Mouse (Mus musculus) lung, embryonic 16.5 days (tissue): Measurements from ENCODE around the gene Zbed4. TPM values are rescaled to one million over a fixed set of nuclear protein-coding genes. Genes with fewer than 3 reads are reported as not detected.
"Not testable (repeated sequence)": the region's sequence is repeated elsewhere in the genome, so short reads cannot be mapped to it uniquely, and the experiment has no call there.

Experiments used
- ATAC-seq: fragments of 200-750 bp; cut with Nextera tagmentation; 2 replicates; pipeline ENCODE4 v1.8.0; 2017; ENCODE audit warnings: low read depth, mild to moderate bottlenecking, moderate library complexity
- H3K27ac ChIP-seq: fragments of 300-500 bp; sonication (generic); 2 replicates; pipeline ENCODE4 v1.5.1; 2014; ENCODE audit warnings: mild to moderate bottlenecking, control low read depth, low read length
- H3K27me3 ChIP-seq: fragments of 300-500 bp; sonication (generic); 2 replicates; pipeline ENCODE4 v1.6.1; 2014; ENCODE audit warnings: low read depth, low read length, mixed read lengths; ENCODE audit not compliant: control insufficient read depth, insufficient read depth
- H3K36me3 ChIP-seq: fragments of 300-500 bp; sonication (generic); 2 replicates; pipeline ENCODE4 v1.6.1; 2014; ENCODE audit warnings: low read length; ENCODE audit not compliant: control insufficient read depth, insufficient read depth
- H3K4me1 ChIP-seq: fragments of 300-500 bp; sonication (generic); replicated peaks from 2 replicates; pipeline ENCODE4 v1.6.1; 2014; ENCODE audit warnings: low read length, mixed read lengths; ENCODE audit not compliant: control insufficient read depth, insufficient read depth
- H3K4me2 ChIP-seq: fragments of 300-500 bp; sonication (generic); 2 replicates; pipeline ENCODE4 v1.6.1; 2014; ENCODE audit warnings: low read depth, low read length, control low read depth
- H3K4me3 ChIP-seq: fragments of 300-500 bp; sonication (generic); 2 replicates; pipeline ENCODE4 v1.5.1; 2014; ENCODE audit warnings: mild to moderate bottlenecking, low read length, control low read depth
- H3K9ac ChIP-seq: fragments of 300-500 bp; sonication (generic); 2 replicates; pipeline ENCODE4 v1.6.1; 2014; ENCODE audit warnings: low read length, control low read depth
- H3K9me3 ChIP-seq: fragments of 300-500 bp; sonication (generic); 2 replicates; pipeline ENCODE4 v1.6.1; 2016; ENCODE audit warnings: low read length; ENCODE audit not compliant: control insufficient read depth
- WGBS: fragments of 180-500 bp; shearing (Covaris S2); extraction: QIAGEN DNeasy Blood & Tissue Kit; methylation state at CpG from one replicate; pipeline ENCODE4 v1.1.7; 2014; 5-methylcytosine and 5-hydroxymethylcytosine counted together
- polyA plus RNA-seq: library from polyadenylated mRNA; unstranded; fragments of >200 nt; fragmentation: Nextera tagmentation; extraction: Ambion mirVana; gene quantifications from 2 replicates; pipeline ENCODE4 v1.2.1, GENCODE M21; 2015

Zbed4 gene
- polyA plus RNA-seq, 1 experiment from 2014 or later = 16.2 TPM

DNA sequence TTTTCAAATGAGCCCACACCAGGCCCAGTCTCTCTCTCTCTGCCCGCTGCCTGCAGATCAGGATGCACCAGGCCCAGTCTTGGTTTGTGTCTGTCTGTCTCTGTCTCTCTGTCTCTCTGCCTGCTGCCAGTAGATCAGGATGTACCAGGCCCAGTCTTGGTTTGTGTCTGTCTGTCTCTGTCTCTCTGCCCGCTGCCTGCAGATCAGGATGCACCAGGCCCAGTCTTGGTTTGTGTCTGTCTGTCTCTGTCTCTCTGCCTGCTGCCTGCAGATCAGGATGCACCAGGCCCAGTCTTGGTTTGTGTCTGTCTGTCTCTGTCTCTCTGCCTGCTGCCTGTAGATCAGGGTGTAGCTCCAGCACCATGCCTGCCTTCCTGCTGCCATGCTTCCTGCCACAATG lies 62.4 kb downstream of the Zbed4 start:
- H3K4me2 ChIP-seq, H3K9ac ChIP-seq, ATAC-seq, H3K9me3 ChIP-seq, H3K4me1 ChIP-seq, H3K27ac ChIP-seq, H3K27me3 ChIP-seq, H3K4me3 ChIP-seq: not testable (repeated sequence)
- H3K36me3 ChIP-seq = peaks cover 17% of the 10 kb centered on the region
- 89% methylated on average over 2 of the region's 2 CpGs for WGBS

DNA sequence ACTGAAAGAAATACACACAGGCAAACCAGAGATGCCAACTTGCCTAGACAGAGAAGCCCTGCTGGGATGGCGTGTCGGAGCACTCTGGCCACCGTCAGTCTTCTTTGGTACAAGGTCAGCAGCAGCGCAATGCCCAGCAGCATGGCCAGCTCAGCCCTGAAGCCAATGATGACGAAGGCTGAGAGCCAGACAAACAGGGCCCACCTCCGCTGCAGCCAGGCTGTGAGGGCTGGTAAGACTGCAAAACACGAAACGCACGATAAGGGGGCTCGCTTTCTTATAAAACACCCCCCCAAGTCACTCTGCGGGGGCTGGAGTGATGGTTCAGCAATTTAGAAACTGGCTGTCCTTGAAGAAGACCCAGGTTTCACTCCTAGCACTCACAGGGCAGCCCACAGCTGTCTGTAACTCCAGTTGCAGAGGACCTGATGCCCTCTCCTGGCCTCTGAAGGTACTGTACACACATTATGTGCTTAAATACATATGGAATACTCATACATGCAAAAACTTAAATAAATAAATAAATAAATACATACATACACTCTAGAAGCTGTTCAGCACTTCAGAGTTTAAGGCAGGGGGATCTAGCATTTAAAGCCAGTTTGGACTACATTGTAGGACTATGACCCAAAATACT lies 63.1 kb downstream of the Zbed4 start:
- Histone ChIP-seq H3K9ac (no peak overlapping the region), H3K27me3 (no peaks in the 10 kb centered on the region), H3K4me3 (no peak overlapping the region), H3K9me3 (no peaks in the 10 kb centered on the region), H3K27ac (no peak overlapping the region), H3K4me2 (no peak overlapping the region), H3K36me3 (peaks cover 14% of the 10 kb centered on the region), H3K4me1 (peaks cover 5% of the 10 kb centered on the region)
- no peak for ATAC-seq
- 94% methylated on average over 11 of the region's 11 CpGs for WGBS

DNA sequence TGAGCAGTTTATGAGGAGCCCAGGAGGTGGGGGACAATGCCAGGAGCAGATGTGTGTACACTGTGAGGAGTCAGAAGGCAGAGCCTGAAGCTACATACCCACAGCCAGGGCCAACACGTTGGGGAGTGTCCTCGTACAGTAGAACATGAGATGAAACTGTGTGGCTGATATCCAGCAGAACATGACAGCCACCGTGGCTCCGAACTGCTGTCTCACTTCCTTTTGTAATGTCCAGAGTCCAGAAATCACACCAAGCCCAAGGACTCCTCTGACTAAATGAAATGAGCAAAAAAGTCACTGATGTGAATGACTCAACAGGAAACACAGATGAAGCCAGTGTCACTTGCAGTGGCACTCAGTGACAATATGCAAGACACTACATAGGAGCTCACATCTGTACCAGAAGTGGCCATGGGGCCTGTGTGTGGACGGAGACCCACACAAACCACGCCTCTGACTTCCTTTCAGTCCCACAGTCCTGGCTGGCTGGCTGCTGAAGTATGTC lies 63.8 kb downstream of the Zbed4 start:
- Histone ChIP-seq H3K9ac (no peak overlapping the region), H3K9me3 (no peaks in the 10 kb centered on the region), H3K36me3 (peaks cover 14% of the 10 kb centered on the region), H3K27ac (no peak overlapping the region), H3K4me2 (no peak overlapping the region), H3K4me3 (no peak overlapping the region), H3K27me3 (no peaks in the 10 kb centered on the region), H3K4me1 (peaks cover 6% of the 10 kb centered on the region)
- no peak for ATAC-seq
- 89% methylated on average over 6 of the region's 6 CpGs for WGBS

DNA sequence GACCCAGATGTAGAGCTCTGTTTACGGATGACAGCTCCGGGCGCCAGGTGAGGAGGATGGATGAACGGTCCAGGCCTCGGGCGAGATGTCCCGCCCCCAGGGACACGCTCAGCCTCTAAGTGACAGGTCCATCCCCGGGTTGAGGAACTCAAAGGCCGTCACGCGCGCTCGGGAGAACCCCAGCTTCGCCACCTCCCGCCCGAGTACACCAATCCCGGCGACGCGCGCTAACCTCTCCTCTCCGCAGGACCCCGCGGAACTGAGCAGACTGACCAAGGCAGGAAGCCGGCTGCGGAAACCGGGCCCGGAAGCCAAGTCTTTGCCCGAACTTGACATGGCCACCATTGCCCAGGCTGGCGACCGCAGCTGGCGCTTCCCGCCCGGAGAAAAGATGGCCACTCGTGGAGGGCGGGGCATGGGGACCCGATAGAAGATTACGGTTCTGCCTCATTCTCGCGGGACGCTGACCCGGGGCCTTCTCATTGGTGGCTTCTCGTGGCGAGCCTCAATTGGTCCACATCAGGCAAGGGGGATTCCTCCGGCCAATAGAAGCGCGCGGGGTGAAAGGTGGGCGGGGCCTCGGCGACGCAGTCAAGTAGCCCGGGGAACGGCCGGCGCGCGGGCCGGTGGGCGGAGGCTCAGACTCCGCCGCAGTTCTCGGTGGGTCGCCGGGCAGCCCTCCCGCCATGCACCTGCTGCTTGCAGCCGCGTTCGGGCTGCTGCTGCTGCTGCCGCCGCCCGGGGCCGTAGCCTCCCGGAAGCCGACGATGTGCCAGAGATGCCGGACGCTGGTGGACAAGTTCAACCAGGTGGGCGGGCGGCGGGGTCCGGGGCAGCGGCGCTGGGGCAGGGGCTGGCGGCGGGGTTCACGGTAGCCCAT lies 67.8 kb downstream of the Zbed4 start, which contains the start of the genes Alg12 and Creld2:
Alg12 (minus strand) TSS at position 293 of the 880 bp plus-strand sequence.
Creld2 (plus strand) TSS at position 621 of the 880 bp plus-strand sequence.
- peak; percentile 99 for ATAC-seq
- Histone ChIP-seq H3K36me3 (peaks cover 18% of the 10 kb centered on the region), H3K27ac (peak within 1 kb of the TSS; percentile 66), H3K4me1 (peaks cover 14% of the 10 kb centered on the region), H3K9ac (peak within 1 kb of the TSS; percentile 88), H3K4me2 (peak within 1 kb of the TSS; percentile 92), H3K27me3 (no peaks in the 10 kb centered on the region), H3K4me3 (peak within 1 kb of the TSS; percentile 87), H3K9me3 (no peaks in the 10 kb centered on the region)
- WGBS = under 1% methylated on average over 83 of the region's 88 CpGs

DNA sequence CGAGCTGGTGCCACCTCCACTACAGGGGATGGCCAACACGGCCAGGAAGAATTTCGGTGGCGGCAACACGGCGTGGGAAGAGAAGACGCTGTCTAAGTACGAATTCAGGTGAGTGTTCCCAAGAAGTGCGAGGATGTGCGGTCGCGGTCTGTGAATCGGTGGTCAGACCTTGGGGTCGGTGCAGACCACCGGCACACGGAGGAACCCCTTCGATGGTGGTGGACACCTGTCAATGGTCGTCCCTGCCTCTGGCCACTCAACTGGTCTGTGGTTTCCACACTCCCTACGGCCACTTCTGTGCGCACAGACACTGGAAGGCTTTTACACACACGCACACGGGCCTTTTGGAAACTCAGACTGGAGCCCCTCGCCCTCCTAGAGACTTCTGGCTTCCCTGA lies 68.4 kb downstream of the Zbed4 start:
- no peak for ATAC-seq
- under 1% methylated on average over 23 of the region's 23 CpGs for WGBS
- peak overlapping the region; percentile 92 for H3K4me2 ChIP-seq
- peak overlapping the region; percentile 87 for H3K4me3 ChIP-seq
- peak overlapping the region; percentile 88 for H3K9ac ChIP-seq
- H3K27ac ChIP-seq = 0 out of 2 replicates have a peak overlapping the region, but pooled peaks have one; percentile 28
- peaks cover 19% of the 10 kb centered on the region for H3K36me3 ChIP-seq
- H3K4me1 ChIP-seq = peaks cover 14% of the 10 kb centered on the region
- no peaks in the 10 kb centered on the region for H3K9me3 ChIP-seq
- H3K27me3 ChIP-seq = no peaks in the 10 kb centered on the region

DNA sequence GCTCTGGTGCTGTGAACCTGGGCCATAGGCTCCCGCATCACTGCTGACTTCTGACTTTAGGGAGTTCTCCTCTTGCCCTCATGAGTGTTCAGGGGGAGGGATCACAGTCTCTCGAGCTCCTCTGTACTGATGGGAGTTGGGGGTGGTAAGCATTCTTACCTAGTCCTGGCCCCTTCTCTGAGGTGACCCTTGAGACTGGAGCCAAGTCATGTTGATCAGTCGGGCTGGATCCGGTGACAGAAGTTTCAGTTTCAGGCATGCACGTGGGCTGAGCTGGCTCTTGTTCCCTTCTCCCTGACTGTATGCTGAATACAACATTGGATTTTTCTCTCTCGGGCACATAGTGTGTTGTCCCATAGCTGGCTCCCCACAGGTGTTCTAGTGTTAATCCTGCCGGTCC lies 69.9 kb downstream of the Zbed4 start:
- no peaks in the 10 kb centered on the region for H3K27me3 ChIP-seq
- H3K9me3 ChIP-seq = no peaks in the 10 kb centered on the region
- no peak overlapping the region for H3K4me3 ChIP-seq
- H3K4me1 ChIP-seq = peaks cover 14% of the 10 kb centered on the region
- ATAC-seq = no peak
- WGBS = 75% methylated on average over 7 of the region's 7 CpGs
- no peak overlapping the region for H3K27ac ChIP-seq
- H3K36me3 ChIP-seq = peaks cover 21% of the 10 kb centered on the region
- H3K9ac ChIP-seq = no peak overlapping the region
- no peak overlapping the region for H3K4me2 ChIP-seq

DNA sequence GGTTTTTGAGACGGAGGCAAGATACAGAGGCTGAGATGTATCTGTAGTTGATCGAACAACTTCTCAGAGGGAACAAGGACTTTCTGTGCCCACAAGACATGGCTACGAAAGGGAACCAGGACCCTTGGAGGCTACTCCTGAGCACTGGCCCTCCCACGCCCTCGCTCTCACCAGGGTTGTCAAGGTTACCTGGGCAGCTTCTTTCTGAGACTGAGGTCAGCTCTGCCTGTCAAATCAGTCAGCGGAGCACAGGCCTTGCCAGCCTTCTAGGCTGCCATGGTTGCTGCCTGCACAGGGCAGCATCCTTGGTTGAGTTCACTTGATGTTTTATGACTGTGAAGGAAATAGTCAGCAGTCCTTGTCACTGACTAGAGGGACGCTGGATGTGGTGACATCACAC lies 71.1 kb downstream of the Zbed4 start:
- Histone ChIP-seq H3K4me1 (peaks cover 14% of the 10 kb centered on the region), H3K4me3 (no peak overlapping the region), H3K9me3 (no peaks in the 10 kb centered on the region), H3K9ac (no peak overlapping the region), H3K27ac (no peak overlapping the region), H3K36me3 (peaks cover 22% of the 10 kb centered on the region), H3K27me3 (no peaks in the 10 kb centered on the region), H3K4me2 (no peak overlapping the region)
- ATAC-seq = no peak
- 89% methylated on average over 7 of the region's 7 CpGs for WGBS

DNA sequence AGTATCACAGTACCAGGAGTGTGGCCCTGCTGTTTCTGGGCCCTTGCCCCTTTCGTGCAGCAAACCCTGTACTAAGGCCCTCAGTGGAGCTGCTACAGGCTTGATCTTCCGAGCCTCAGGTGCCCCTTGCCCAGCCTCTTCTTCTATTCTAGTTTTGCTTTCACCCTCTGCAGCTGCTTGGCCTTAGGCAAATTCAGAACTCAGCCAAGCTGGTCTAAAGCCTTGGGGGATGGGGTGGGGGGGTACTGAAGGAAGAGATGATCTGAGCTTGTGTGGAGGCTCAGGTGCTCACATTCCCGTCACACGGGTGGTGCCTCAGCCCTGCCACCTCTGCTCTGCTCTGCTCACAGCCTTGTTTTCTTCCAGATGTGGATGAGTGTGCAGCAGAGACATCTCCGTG lies 71.9 kb downstream of the Zbed4 start:
- Histone ChIP-seq H3K27me3 (no peaks in the 10 kb centered on the region), H3K4me1 (peaks cover 11% of the 10 kb centered on the region), H3K4me2 (no peak overlapping the region), H3K9me3 (no peaks in the 10 kb centered on the region), H3K27ac (no peak overlapping the region), H3K9ac (no peak overlapping the region), H3K36me3 (peaks cover 22% of the 10 kb centered on the region), H3K4me3 (no peak overlapping the region)
- 87% methylated on average over 5 of the region's 5 CpGs for WGBS
- no peak for ATAC-seq

DNA sequence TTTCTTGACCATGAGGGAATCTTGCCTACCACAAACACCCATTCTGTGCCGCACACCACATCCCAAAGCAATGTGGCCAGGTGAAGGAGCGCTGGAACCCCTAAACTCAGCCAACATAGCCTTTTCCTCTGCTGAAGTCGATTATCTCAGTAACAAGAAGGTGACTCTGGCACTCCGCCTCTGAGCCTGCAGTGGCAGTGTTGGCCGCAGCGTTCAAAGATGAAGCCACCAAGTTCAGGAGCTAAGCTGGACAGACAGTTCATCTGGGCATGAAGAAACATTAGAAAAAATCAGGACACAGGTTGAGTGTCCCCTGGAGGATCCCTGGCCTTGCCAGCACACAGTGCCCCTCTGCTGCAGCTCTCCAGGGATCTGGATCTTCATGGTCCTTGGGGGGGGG lies 76.0 kb downstream of the Zbed4 start:
- Histone ChIP-seq H3K4me3 (no peak overlapping the region), H3K9me3 (no peaks in the 10 kb centered on the region), H3K36me3 (peaks cover 22% of the 10 kb centered on the region), H3K27ac (no peak overlapping the region), H3K4me2 (no peak overlapping the region), H3K4me1 (peaks cover 9% of the 10 kb centered on the region), H3K9ac (no peak overlapping the region), H3K27me3 (no peaks in the 10 kb centered on the region)
- ATAC-seq = no peak
- 83% methylated on average over 6 of the region's 6 CpGs for WGBS
